Mouse (Mus musculus) embryonic fibroblast, embryonic 13.5 days (primary cell): ENCODE results near the gene Tcea3.

Experiments
- CTCF ChIP-seq: IDR thresholded peaks from 2 replicates; pipeline ENCODE4 v1.5.1; 2011; ENCODE audit warnings: mild to moderate bottlenecking, control low read depth, low read length, moderate library complexity, borderline replicate concordance; ENCODE audit not compliant: insufficient read depth
- POLR2A ChIP-seq: IDR thresholded peaks from 2 replicates; pipeline ENCODE4 v1.6.1; 2011; ENCODE audit warnings: low read depth, mild to moderate bottlenecking, control low read depth, low read length, moderate library complexity

DNA sequence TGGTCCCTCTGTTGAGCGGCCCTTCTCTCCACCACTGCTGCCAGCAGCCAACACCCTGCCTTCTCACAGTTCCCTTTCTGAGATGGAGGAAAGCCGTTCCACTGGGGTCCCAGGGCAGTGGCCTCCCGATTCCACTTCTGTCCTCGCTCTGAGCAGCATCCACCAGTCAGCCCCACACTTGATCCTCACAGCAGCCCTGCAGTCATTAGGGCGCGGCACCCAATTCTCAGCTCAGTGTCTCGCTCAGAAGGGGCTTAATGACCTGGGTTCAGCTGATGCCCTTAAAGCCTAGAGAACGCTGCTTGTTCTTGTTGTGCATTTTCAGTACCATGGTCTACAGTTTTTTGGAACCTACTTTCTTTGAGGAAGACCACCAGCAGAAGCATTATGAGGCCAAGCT lies 33.6 kb downstream of the Tcea3 start:
- no peak for TF ChIP-seq CTCF
- no peak for TF ChIP-seq POLR2A
